Mouse (Mus musculus): ENCODE data around the gene Cnih1.

DNA sequence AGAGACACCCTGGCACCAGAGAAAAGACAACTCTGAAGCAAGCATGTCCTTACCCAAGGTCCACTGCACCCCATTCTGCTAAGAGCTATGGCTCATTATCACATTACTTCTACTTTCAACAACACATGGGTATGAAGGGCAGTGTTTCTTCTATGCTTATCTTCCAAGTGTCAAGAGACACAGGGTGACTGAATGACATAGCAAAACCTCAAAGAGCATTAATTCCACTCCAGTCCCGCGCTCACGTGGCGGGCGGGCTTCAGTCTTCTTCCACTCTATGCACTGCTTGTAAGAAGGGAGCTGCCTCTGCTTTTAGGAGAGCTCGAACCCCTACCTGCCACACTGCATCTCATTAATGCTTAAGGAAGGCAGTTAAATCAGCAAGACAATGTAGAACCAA lies 27.4 kb upstream of the Cnih1 start:
- TF ChIP-seq POLR2A (IDR thresholded peaks at IDR 0.05; ENCODE audit: borderline replicate concordance, insufficient read depth, low read length) (no peak), CTCF (IDR thresholded peaks at IDR 0.05; ENCODE audit: borderline replicate concordance, insufficient read depth, low read depth, low read length) (no peak)

Measured in cerebellum, adult 2 months (tissue).